In the genomic region with DNA sequence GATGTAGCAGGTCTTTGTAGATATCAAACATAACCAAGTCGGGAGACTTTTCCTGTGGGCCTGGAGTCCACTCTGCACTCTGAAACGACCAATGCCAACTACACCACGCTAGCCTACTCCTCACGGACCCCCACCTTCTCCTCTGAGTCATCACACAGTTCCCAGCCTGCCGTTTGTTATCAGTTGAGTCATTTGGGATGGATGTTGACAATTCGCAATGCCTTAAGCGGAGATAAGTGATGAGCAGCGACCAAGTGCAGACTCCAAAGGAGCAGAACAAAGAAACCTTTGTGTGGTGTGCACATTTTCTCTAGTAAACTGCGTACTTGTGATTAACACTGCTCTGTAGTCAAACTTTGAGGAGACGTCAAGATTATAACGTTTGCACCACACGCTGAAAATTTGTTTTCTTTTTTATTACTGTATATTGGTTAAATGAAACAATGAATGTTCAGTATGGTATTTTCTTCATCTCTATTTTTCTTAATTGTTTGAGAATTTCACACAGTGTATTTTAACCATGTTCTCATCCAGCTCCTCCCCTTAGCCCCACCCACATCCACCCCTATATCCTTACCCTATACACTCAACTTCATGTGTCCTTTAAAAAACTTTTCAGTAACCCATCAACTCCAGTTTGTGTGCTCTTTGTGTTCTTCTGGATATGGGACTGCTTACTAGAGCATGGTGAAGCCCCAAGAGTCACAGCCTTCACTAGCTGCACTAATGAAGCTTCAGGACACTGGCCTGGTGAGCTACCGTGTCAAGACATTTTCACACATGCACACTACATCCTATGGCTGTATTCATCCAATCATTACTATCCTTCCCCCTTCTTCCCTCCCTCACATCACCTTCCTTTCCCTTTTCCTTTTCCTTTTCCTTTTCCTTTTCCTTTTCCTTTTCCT, we compare ENCODE assay signal across 11 mouse cellular contexts. TPM values are rescaled to one million over a fixed set of nuclear protein-coding genes. Genes with fewer than 3 reads are reported as not detected.
A peak's percentile ranks its signal among the peaks of the same experiment; 100 is the strongest.
DNase-seq lines count a peak whose midpoint lies in the region; ATAC-seq and TF ChIP-seq lines count a peak whose summit lies in the region.
"Had no signal": no experiment of that assay in that cellular context is flagged by ENCODE, and none has a peak within 500 bp of the region (broad histone marks: within the 10 kb centered on the region; RNA-seq: fewer than 3 reads in every experiment).

No protein-coding gene starts in this region.

- peak; percentile 92 for ATAC-seq in G1E (ENCODE audit: extremely low read depth, insufficient number of reproducible peaks, low FRiP score, poor library complexity, severe bottlenecking)
- peak; percentile 42; the same call in 1 of the 2 replicates for ATAC-seq in common myeloid progenitor, adult 5-6 weeks (replicated peaks; ENCODE audit: low read depth, poor library complexity, severe bottlenecking)
- peak; percentile 92 for ATAC-seq in liver, embryonic 14.5 days (ENCODE audit: insufficient read depth)
- no peak for ATAC-seq in hindbrain, embryonic 12.5 days (ENCODE audit: low FRiP score)

- no peaks in the 10 kb centered on the region for H3K27me3 ChIP-seq in G1E (ENCODE audit: insufficient read depth, low read length)
- no peaks in the 10 kb centered on the region for H3K27me3 ChIP-seq in liver, embryonic 14.5 days (ENCODE audit: control insufficient read depth, insufficient read depth, low read length)
- H3K27me3 ChIP-seq in hindbrain, embryonic 12.5 days: no peaks in the 10 kb centered on the region
- H3K27me3 ChIP-seq: embryonic facial prominence, embryonic 13.5 days had no signal

- DNase-seq in adrenal gland, adult (ENCODE audit: inconsistent age in 2 of 2, low spot score in 1 of 2): peak; percentile 65 to 84
- DNase-seq in adrenal gland, postnatal 10 days: no peak
- DNase-seq in G1E (ENCODE audit: low spot score): peak; percentile 57
- peak; percentile 30 to 47 (median 36) for DNase-seq in liver, embryonic 14.5 days (ENCODE audit: low read depth in 3 of 3, low spot score in 3 of 3)
- no peak for DNase-seq in layer of hippocampus, adult 2 months (ENCODE audit: low spot score in 2 of 2)
- no peak for DNase-seq in thymus, postnatal 14 days
- DNase-seq: cerebellum, adult 11-12 months; lung, postnatal 14 days had no signal

- peaks cover 46% of the 10 kb centered on the region for H3K4me1 ChIP-seq in G1E (ENCODE audit: insufficient read depth, low read depth, low read length)
- peaks cover 6 to 15% of the 10 kb centered on the region in 2 experiments for H3K4me1 ChIP-seq in liver, embryonic 14.5 days (replicated peaks; ENCODE audit: control insufficient read depth in 2 of 2, insufficient read depth in 2 of 2, low read length in 1 of 2)
- 0 out of 2 replicates have a peak, but pooled peaks cover 2% of the 10 kb centered on the region for H3K4me1 ChIP-seq in hindbrain, embryonic 12.5 days

- TF ChIP-seq CTCF in G1E (IDR thresholded peaks at IDR 0.05; ENCODE audit: low read depth, low read length): no peak
- no peak for TF ChIP-seq CTCF in liver, embryonic 14.5 days (IDR thresholded peaks at IDR 0.05; ENCODE audit: low read depth)
- no peak for TF ChIP-seq CTCF in layer of hippocampus, adult 2 months (conservative IDR thresholded peaks at IDR 0.05)

- peak; percentile 81 for TF ChIP-seq EP300 in liver, embryonic 14.5 days (IDR thresholded peaks at IDR 0.05; ENCODE audit: low read depth)

- H3K36me3 ChIP-seq in G1E (replicated peaks): no peaks in the 10 kb centered on the region
- no peaks in the 10 kb centered on the region for H3K36me3 ChIP-seq in liver, embryonic 14.5 days (replicated peaks; ENCODE audit: control insufficient read depth, insufficient read depth, low read depth)
- H3K36me3 ChIP-seq in hindbrain, embryonic 12.5 days: no peaks in the 10 kb centered on the region
- H3K36me3 ChIP-seq: embryonic facial prominence, embryonic 13.5 days had no signal

- WGBS in liver, embryonic 14.5 days (ENCODE audit: insufficient replicate concordance): 13% methylated on average over 13 of the region's 13 CpGs
- WGBS in hindbrain, embryonic 12.5 days: 73% methylated on average over 13 of the region's 13 CpGs

- no peak overlapping the region for H3K9ac ChIP-seq in liver, embryonic 14.5 days (replicated peaks)
- H3K9ac ChIP-seq in hindbrain, embryonic 12.5 days: no peak overlapping the region
- H3K9ac ChIP-seq: embryonic facial prominence, embryonic 13.5 days had no signal

- H3K9me3 ChIP-seq in G1E (replicated peaks): no peaks in the 10 kb centered on the region
- H3K9me3 ChIP-seq in liver, embryonic 14.5 days (ENCODE audit: control insufficient read depth, low read length): no peaks in the 10 kb centered on the region
- H3K9me3 ChIP-seq in hindbrain, embryonic 12.5 days (replicated peaks): no peaks in the 10 kb centered on the region
- H3K9me3 ChIP-seq: embryonic facial prominence, embryonic 13.5 days had no signal

- H3K4me2 ChIP-seq in liver, embryonic 14.5 days (ENCODE audit: low read depth): peak overlapping the region; percentile 41
- H3K4me2 ChIP-seq in hindbrain, embryonic 12.5 days (replicated peaks): no peak overlapping the region
- H3K4me2 ChIP-seq: embryonic facial prominence, embryonic 13.5 days had no signal

- peak overlapping the region; percentile 54; the same call in 1 of the 2 replicates for H3K4me3 ChIP-seq in G1E (ENCODE audit: low read depth, low read length)
- H3K4me3 ChIP-seq in liver, embryonic 14.5 days (ENCODE audit: insufficient read depth in 1 of 2, low read depth in 2 of 2, low read length in 2 of 2): 0 out of 4 replicates have a peak overlapping the region, but pooled peaks of 1 of the 2 experiments have one; percentile 0
- H3K4me3 ChIP-seq in hindbrain, embryonic 12.5 days: no peak overlapping the region
- H3K4me3 ChIP-seq in layer of hippocampus, adult 2 months: no peak overlapping the region
- H3K4me3 ChIP-seq: embryonic facial prominence, embryonic 13.5 days had no signal

- no peak overlapping the region for H3K27ac ChIP-seq in liver, embryonic 14.5 days
- no peak overlapping the region for H3K27ac ChIP-seq in hindbrain, embryonic 12.5 days
- no peak overlapping the region for H3K27ac ChIP-seq in layer of hippocampus, adult 2 months
- H3K27ac ChIP-seq: embryonic facial prominence, embryonic 13.5 days had no signal

RNA-seq across cellular contexts. Expression of a gene that starts 42.5 kb away (rescaled TPM):
- 100 to 1,000 TPM in 1 of 2 experiments, 10 to 100 TPM in 1; 95.0 to 204 TPM for total RNA-seq in adrenal gland, postnatal 10 days (2021)
- total RNA-seq in G1E (2014; fragmentation: Nextera tagmentation) (90.7 and 111 TPM in 2 replicates), G1E (2017) (36.8 and 42.3 TPM in 2 replicates)
- polyA plus RNA-seq in G1E (2012): 2.0 and 3.0 TPM in 2 replicates
- 3.1 and 5.3 TPM in 2 replicates for total RNA-seq in common myeloid progenitor, adult 5-6 weeks (2017)
- 5.3 and 8.5 TPM in 2 replicates for polyA plus RNA-seq in liver, embryonic 14.5 days (2012; rRNA removed)
- polyA plus RNA-seq in liver, embryonic 14.5 days (2014; fragmentation: Nextera tagmentation; extraction: Ambion mirVana): 9.2 and 10.3 TPM in 2 replicates
- polyA plus RNA-seq in hindbrain, embryonic 12.5 days (2016; fragmentation: Nextera tagmentation; extraction: Ambion mirVana): 32.8 and 33.8 TPM in 2 replicates
- total RNA-seq in layer of hippocampus, adult 2 months (2021): 100 to 1,000 TPM in 1 of 2 experiments, 10 to 100 TPM in 1; 97.7 to 103 TPM

Comparison
In these comparisons a context has a peak if more than half of its experiments do, and no peak if none do; other contexts are left out.
1. DNase-seq: peak in adrenal gland, adult (2 of 2), G1E (single experiment) and liver, embryonic 14.5 days (3 of 3); none in adrenal gland, postnatal 10 days (single experiment), layer of hippocampus, adult 2 months (0 of 2) and thymus, postnatal 14 days (single experiment).